Mouse (Mus musculus): Measurements from ENCODE around the gene Gm21969. TPM values are rescaled to one million over a fixed set of nuclear protein-coding genes. Genes with fewer than 3 reads are reported as not detected.

The Gm21969 gene
- polyA plus RNA-seq, 1 experiment from 2014 or later = not detected

DNA sequence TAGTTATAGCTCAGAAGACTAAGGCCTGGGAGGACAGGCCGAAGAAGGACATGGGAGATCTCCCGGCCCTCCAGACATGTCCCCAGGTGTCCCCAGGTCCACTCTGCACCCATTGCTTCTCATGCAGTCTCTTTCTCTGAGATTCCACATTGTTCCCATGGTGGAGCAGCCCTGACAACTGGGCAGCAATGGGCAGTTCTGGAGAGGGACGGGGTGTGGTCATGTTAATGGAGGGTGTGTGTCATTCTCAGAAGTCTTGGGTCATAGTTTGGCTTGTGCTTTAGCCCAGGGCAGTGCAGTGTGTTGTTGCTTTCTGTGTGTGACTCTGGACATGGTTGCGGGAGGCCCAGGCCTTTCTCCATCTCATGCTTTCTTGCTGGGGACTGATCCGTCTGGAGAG, 3.7 kb downstream of the Gm21969 start:
- no peak overlapping the region for H3K27ac ChIP-seq
- no peak overlapping the region for H3K4me3 ChIP-seq
- no peak for ATAC-seq (ENCODE audit: low FRiP score)
- 89% methylated on average over 5 of the region's 5 CpGs for WGBS
- H3K4me2 ChIP-seq = no peak overlapping the region
- peaks cover 17% of the 10 kb centered on the region for H3K4me1 ChIP-seq (replicated peaks)
- H3K27me3 ChIP-seq = no peaks in the 10 kb centered on the region
- H3K36me3 ChIP-seq = peaks cover 44% of the 10 kb centered on the region
- no peaks in the 10 kb centered on the region for H3K9me3 ChIP-seq
- H3K9ac ChIP-seq = no peak overlapping the region

DNA sequence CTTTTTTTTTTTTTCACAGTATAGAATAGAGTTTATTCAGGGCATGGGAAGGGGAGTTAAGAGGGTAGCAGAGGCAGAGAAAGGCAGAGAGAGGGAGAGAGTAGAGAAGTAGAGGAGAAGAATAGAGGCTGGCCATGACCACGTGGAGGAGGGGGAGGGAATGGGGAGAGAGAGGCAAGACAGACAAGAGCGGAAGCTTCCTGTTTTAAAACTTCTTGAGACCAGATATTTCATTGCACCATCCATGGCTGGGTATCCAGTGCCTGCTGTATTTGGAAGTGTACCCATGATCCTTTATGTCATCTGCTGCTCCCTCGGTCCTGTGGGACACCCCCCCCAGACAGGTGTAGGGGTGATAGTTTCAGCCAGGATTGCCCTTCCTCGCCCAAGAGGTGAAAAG, 6.0 kb downstream of the Gm21969 start:
- Histone ChIP-seq H3K4me2 (no peak overlapping the region), H3K4me3 (no peak overlapping the region), H3K36me3 (peaks cover 55% of the 10 kb centered on the region), H3K27ac (no peak overlapping the region), H3K4me1 (replicated peaks) (peaks cover 4% of the 10 kb centered on the region), H3K9ac (no peak overlapping the region), H3K27me3 (no peaks in the 10 kb centered on the region), H3K9me3 (0 out of 2 replicates have a peak, but pooled peaks cover 4% of the 10 kb centered on the region)
- WGBS = 74% methylated on average over 4 of the region's 4 CpGs
- ATAC-seq (ENCODE audit: low FRiP score) = no peak

DNA sequence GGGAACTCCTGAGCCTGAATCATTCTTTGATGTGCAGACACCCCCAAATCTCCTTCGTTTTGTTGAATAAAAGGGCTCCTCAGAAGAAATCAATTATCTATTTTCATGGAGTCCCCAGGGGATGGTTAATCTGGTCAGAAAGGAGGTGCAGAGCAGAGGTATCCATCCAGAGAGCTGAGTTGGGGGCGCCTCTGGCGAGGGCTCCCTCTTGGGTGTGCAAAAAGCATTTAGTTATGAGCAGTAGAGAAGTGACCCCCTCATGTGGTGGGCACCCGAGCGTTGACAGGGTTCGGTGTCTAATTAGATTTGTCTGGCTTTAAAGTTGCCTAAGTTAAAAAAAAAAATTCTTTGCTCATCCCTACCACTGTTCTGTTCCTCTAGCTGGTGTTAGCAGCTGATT, 8.0 kb downstream of the Gm21969 start:
- Histone ChIP-seq H3K9me3 (0 out of 2 replicates have a peak, but pooled peaks cover 4% of the 10 kb centered on the region), H3K27me3 (no peaks in the 10 kb centered on the region), H3K9ac (no peak overlapping the region), H3K4me3 (no peak overlapping the region), H3K36me3 (peaks cover 56% of the 10 kb centered on the region), H3K27ac (peak overlapping the region; percentile 48; the same call in 1 of the 2 replicates), H3K4me2 (no peak overlapping the region), H3K4me1 (replicated peaks) (peaks cover 16% of the 10 kb centered on the region)
- WGBS = 48% methylated on average over 6 of the region's 6 CpGs
- no peak for ATAC-seq (ENCODE audit: low FRiP score)

DNA sequence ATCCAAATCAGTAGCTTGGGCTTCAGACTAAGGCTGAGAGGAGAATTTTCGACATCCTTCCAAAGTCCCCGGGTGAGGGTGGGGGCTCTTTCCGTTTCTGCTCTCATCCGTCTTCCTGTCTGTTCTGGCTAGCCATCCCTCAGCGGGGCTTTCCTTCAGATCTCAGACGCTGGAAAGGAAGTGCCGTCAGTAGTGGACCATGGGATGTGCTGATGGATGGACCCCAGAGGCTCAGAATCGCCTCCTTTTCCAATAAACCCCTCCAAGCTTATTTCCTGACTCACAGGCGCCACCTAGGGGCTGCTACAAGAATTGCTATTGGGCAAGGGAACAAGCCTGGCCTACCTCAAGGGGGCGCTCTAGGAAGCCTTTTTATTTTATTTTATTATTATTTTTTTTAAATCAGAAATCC, 8.6 kb downstream of the Gm21969 start:
- no peak overlapping the region for H3K4me3 ChIP-seq
- peak; percentile 62; the same call in 1 of the 2 replicates for ATAC-seq (ENCODE audit: low FRiP score)
- WGBS = 6% methylated on average over 10 of the region's 10 CpGs
- peak overlapping the region; percentile 60; the same call in 1 of the 2 replicates for H3K27ac ChIP-seq
- H3K9ac ChIP-seq = 0 out of 2 replicates have a peak overlapping the region, but pooled peaks have one; percentile 46
- H3K36me3 ChIP-seq = peaks cover 54% of the 10 kb centered on the region
- H3K4me1 ChIP-seq (replicated peaks) = peaks cover 22% of the 10 kb centered on the region
- H3K9me3 ChIP-seq = 0 out of 2 replicates have a peak, but pooled peaks cover 4% of the 10 kb centered on the region
- H3K4me2 ChIP-seq = peak overlapping the region; percentile 44
- H3K27me3 ChIP-seq = no peaks in the 10 kb centered on the region

DNA sequence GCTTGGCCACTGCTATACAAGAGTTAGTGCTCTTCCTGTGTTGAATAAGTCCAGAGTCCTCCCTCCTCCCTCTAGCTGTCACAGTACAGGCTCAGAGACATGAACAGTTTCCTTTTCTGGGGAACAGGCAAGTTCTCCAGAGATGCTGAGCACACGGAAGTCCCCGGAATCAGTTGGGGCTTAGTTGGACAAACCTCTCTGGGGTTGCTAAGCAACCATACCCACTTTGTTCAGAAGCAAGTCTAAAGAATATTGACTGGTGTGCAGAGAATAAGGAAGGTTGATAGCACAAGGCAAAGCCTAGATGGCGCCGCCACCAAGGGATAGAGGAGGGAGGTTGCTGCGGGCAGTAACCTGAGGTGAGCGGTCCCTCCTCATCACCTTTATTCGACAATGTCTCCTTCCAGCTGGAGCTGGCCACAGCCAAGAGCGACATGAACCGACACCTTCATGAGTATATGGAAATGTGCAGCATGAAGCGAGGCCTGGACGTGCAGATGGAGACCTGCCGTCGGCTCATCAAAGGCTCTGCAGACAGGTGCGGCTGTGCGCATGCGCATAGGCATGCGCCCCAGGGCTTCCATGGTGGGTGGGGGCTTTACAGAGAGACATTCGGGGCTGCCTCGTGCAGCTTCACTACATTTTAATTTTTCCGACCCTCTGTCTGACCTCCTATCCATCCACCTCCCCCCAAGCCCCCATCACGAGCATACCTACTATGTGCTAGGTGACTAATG, 11.7 kb downstream of the Gm21969 start:
- H3K27ac ChIP-seq = no peak overlapping the region
- no peaks in the 10 kb centered on the region for H3K27me3 ChIP-seq
- H3K4me3 ChIP-seq = no peak overlapping the region
- H3K4me1 ChIP-seq (replicated peaks) = peaks cover 34% of the 10 kb centered on the region
- H3K9me3 ChIP-seq = 0 out of 2 replicates have a peak, but pooled peaks cover 4% of the 10 kb centered on the region
- ATAC-seq (ENCODE audit: low FRiP score) = no peak
- H3K4me2 ChIP-seq = no peak overlapping the region
- no peak overlapping the region for H3K9ac ChIP-seq
- peaks cover 31% of the 10 kb centered on the region for H3K36me3 ChIP-seq
- whole genome bisulfite sequencing = 88% methylated on average over 21 of the region's 21 CpGs

DNA sequence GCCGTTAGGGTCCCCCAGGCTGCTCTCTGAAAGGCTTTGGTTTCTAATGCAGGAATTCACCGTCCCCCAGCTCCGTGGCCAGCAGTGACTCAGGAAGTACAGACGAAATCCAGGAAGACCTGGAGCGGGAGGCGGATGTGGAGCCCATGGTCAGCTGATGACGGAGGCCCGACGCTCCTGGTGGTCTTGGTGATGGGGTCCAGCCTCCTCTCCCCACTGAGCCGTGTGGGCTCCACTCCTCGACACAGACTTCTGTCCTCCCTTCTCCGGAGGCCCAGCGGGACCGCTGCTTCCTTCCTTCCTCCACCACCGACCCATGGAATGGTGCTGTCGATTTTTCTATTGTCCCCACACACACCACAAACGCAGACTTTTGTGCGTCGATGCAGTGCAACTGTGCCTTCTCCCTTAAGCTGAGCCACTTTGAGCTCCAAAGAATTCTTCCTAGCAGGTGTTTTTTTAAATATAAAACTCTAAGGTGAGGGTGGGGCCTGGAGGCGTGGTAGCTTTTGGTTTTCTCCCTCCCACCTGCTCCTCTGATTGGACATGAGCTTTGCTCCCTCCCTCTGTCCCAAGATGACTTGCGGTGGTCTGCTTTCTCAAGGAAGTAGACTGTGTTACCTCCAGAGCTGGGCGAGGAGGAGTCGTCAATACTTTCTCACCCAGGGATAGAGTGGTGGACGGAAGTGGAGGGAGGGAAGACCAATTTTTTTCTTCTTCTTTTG, 13.5 kb downstream of the Gm21969 start:
- WGBS = 11% methylated on average over 24 of the region's 24 CpGs
- Histone ChIP-seq H3K9me3 (0 out of 2 replicates have a peak, but pooled peaks cover 4% of the 10 kb centered on the region), H3K36me3 (peaks cover 29% of the 10 kb centered on the region), H3K4me3 (peak overlapping the region; percentile 42), H3K4me1 (replicated peaks) (peaks cover 29% of the 10 kb centered on the region), H3K27ac (peak overlapping the region; percentile 62), H3K27me3 (no peaks in the 10 kb centered on the region), H3K9ac (peak overlapping the region; percentile 68), H3K4me2 (peak overlapping the region; percentile 60)
- ATAC-seq (ENCODE audit: low FRiP score) = peak; percentile 67

DNA sequence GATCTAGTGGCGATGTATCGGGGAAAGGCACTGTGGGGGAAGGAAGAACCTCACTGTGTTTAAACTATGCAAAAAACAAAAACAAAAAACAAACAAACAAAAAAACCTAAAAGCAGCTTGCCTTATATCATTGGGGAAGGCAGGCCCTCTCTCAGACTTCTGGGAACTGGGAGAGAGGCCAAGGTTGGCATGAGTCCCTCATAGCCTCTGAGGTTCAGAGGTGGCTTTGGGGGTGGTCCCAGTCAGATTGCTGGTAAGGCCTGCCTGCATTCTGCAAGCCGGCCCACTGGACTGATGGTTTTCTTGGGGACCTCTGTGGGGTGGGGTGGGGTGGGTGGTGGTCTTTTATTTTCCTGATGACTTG, 14.0 kb downstream of the Gm21969 start:
- peaks cover 33% of the 10 kb centered on the region for H3K4me1 ChIP-seq (replicated peaks)
- peak overlapping the region; percentile 62 for H3K27ac ChIP-seq
- H3K4me2 ChIP-seq = peak overlapping the region; percentile 60
- 0 out of 2 replicates have a peak, but pooled peaks cover 4% of the 10 kb centered on the region for H3K9me3 ChIP-seq
- H3K9ac ChIP-seq = 0 out of 2 replicates have a peak overlapping the region, but pooled peaks have one; percentile 43
- H3K27me3 ChIP-seq = no peaks in the 10 kb centered on the region
- H3K4me3 ChIP-seq = peak overlapping the region; percentile 42
- 45% methylated on average over 3 of the region's 3 CpGs for WGBS
- no peak for ATAC-seq (ENCODE audit: low FRiP score)
- H3K36me3 ChIP-seq = peaks cover 29% of the 10 kb centered on the region

DNA sequence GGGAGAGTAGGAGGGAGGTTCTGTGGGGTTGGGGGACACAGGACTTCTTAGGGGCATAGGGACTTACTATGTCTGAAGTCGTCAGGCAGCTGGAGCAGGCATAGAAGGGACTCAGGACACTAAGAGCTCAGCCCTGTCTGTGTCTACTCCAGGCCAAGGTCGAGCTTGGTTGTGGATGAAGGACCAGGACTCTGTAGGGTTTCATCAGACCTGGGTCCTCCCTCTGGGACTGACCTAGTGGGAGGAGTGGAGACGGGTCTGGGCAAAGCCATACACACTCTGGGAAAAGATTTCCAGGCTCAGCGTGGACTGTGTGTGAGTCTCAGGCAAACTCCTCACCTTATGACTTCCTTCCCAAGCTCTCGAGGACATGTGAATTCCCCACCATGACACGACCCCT, 16.8 kb downstream of the Gm21969 start:
- Histone ChIP-seq H3K9ac (no peak overlapping the region), H3K4me1 (replicated peaks) (peaks cover 45% of the 10 kb centered on the region), H3K36me3 (peaks cover 11% of the 10 kb centered on the region), H3K27ac (no peak overlapping the region), H3K4me3 (no peak overlapping the region), H3K4me2 (no peak overlapping the region), H3K9me3 (no peaks in the 10 kb centered on the region), H3K27me3 (no peaks in the 10 kb centered on the region)
- ATAC-seq (ENCODE audit: low FRiP score) = no peak
- 79% methylated on average over 6 of the region's 6 CpGs for WGBS

DNA sequence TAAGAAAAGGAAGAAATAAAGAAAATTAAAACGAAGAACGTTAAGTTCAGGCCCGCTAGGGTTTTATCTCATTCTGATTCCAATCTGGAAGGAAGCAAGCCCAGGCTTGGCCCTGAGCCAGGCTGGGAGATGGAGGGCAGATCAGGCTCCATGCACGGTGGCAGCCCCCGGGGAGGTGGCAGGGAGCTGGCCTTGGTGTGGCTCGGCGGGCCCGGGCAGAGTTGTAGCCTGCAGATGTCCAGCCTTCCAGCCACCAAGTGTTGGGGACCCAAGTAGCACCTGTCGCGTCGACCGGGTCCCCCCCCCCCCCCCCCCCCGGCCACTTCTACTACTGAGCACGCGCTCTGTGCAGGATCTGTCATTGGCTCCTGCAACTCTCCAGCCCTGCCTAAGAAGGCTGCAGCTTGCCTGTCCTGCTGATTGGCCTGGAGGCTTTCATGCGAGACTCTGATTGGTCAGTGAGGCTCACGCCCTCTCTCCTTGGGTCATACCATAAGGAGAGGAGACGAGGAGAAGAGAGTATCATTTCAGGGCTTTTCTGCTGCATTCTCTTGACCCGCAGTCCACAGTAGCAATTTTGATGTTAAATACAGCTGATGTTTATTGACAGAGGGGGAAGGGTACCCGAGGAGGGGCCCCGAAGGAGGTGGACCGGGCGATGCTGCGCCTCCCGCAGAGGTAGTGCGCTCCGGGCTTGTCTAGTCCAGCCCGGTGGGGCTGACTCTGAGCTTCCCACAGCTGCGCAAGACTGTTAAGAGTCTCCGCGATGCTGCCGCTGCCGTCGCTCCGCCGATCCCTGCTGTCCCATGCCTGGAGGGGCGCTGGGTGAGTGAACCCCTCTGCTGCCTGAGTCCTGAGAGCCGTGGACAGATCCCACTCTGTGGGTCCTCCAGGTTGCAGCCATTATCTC, 19.6 kb downstream of the Gm21969 start, which contains the start of gene Aldh4a1:
Gene Aldh4a1 (plus strand): TSS at position 494 of the 910 bp plus-strand sequence.
- peak; percentile 100 for ATAC-seq (ENCODE audit: low FRiP score)
- Histone ChIP-seq H3K9me3 (no peaks in the 10 kb centered on the region), H3K9ac (peak within 1 kb of the TSS; percentile 87), H3K4me1 (replicated peaks) (peaks cover 28% of the 10 kb centered on the region), H3K27me3 (no peaks in the 10 kb centered on the region), H3K27ac (peak within 1 kb of the TSS; percentile 93), H3K4me3 (peak within 1 kb of the TSS; percentile 86), H3K36me3 (no peaks in the 10 kb centered on the region), H3K4me2 (peak within 1 kb of the TSS; percentile 87)
- WGBS = under 1% methylated on average over 32 of the region's 38 CpGs

DNA sequence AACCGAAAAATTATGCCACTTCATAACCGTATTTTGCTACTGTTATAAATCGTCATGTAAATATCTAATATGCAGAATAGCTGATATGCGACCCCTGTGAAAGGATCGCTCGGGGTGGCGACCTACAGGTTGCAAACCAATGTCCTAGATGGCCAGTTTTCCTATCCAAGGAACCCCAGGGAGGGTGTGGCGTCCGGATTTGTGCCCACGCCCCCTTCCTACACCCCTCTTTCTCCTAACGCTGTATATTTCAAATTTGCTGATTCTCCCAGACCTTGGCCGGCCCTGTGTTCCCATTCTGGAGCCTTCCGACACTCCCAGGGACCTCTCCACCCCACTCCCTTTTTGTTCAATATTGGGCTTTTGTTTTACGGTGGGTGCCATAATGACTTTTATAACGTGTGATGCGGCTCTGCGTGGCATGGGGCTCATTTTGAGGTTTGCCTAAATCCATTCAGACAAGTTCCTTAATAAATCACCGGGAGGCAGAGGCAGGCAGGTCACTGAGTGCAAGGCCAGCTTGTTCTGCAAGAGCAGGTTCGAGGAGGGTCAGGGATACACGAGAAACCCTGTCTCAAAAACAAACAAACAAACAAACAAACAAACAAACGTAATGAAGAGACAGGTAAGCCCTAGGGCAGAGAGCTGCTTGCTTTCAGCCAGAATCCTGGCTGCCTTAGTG, 20.6 kb downstream of the Gm21969 start:
- ATAC-seq (ENCODE audit: low FRiP score) = no peak
- WGBS = 26% methylated on average over 21 of the region's 21 CpGs
- H3K4me3 ChIP-seq = peak overlapping the region; percentile 86
- H3K9ac ChIP-seq = peak overlapping the region; percentile 87
- peak overlapping the region; percentile 87 for H3K4me2 ChIP-seq
- H3K36me3 ChIP-seq = no peaks in the 10 kb centered on the region
- H3K27me3 ChIP-seq = no peaks in the 10 kb centered on the region
- peaks cover 28% of the 10 kb centered on the region for H3K4me1 ChIP-seq (replicated peaks)
- H3K9me3 ChIP-seq = no peaks in the 10 kb centered on the region
- H3K27ac ChIP-seq = peak overlapping the region; percentile 93; the same call in 1 of the 2 replicates

DNA sequence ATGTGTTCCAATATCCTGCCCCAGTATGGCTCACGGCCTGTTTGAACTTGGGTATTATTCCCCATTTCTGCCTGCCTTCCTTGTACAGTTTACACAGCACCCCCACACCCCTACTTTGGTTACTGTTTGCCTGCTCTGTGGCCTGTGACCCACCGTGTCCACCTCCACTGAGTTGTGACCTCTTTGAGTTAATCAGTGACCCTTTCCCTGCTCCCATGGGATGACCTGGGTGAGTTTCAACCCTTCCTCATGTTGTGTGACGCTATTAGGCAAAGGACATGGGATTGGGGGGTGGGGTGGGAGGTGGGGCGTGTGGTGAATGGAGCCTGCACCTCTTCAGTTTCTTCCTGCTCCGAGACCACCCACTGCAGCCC, 21.1 kb downstream of the Gm21969 start:
- ATAC-seq (ENCODE audit: low FRiP score) = no peak
- peaks cover 28% of the 10 kb centered on the region for H3K4me1 ChIP-seq (replicated peaks)
- H3K4me3 ChIP-seq = peak overlapping the region; percentile 86
- H3K27ac ChIP-seq = no peak overlapping the region
- no peaks in the 10 kb centered on the region for H3K36me3 ChIP-seq
- no peaks in the 10 kb centered on the region for H3K9me3 ChIP-seq
- H3K4me2 ChIP-seq = peak overlapping the region; percentile 87
- no peaks in the 10 kb centered on the region for H3K27me3 ChIP-seq
- 57% methylated on average over 5 of the region's 5 CpGs for WGBS
- peak overlapping the region; percentile 87 for H3K9ac ChIP-seq
